8 mouse cellular contexts compared by ENCODE assay signal in the genomic region with DNA sequence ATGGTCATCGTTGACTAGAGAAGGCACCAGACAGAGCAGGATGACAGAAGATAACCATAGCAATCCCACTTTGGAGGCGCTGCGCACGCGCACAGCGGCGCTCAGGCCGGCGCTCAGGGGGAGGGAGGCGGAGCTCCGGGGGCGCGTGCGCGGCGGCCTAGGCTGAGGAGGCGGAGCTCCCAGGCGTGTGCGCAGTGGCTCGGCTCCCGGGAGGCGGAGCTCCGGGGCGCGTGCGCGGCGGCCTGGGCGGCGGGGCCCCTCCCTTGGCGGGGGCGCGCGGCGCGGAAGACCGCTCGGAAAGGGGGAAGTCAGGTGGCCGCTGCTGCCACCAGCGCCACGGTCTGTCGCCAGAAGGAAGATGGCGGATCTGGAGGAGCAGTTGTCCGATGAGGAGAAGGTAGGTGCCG. TPM values are rescaled to one million over a fixed set of nuclear protein-coding genes. Genes with fewer than 3 reads are reported as not detected.
DNase-seq lines count a peak whose midpoint lies in the region; ATAC-seq and TF ChIP-seq lines count a peak whose summit lies in the region.

No protein-coding gene starts in this region.

- H3K4me1 ChIP-seq in hindbrain, postnatal 0 days (ENCODE audit: insufficient read depth, low read length) = no peaks in the 10 kb centered on the region

- no peak for TF ChIP-seq CTCF in hindbrain, postnatal 0 days (IDR thresholded peaks at IDR 0.05; ENCODE audit: low read depth)
- TF ChIP-seq CTCF in left cerebral cortex, adult 2 months (IDR thresholded peaks at IDR 0.05) = no peak

- WGBS in hindbrain, postnatal 0 days = 3% methylated on average over 28 of the region's 45 CpGs

- no peaks in the 10 kb centered on the region for H3K9me3 ChIP-seq in hindbrain, postnatal 0 days (ENCODE audit: low read length)

- peak; percentile 98 for DNase-seq in T-cell, adult 2 months (ENCODE audit: low spot score)
- peak; percentile 91 to 96 for DNase-seq in cerebellum, postnatal 36 days
- DNase-seq in gastrocnemius, adult 18-20 months (ENCODE audit: low spot score) = peak; percentile 94
- DNase-seq in hindbrain, postnatal 0 days (ENCODE audit: low spot score) = peak; percentile 99
- peak; percentile 97 for DNase-seq in left cerebral cortex, adult 2 months (ENCODE audit: extremely low spot score in 1 of 2, low spot score in 2 of 2)
- DNase-seq in right cerebral cortex, adult 2 months (ENCODE audit: low spot score in 2 of 2) = peak; percentile 90 to 91
- peak; percentile 94 for DNase-seq in urinary bladder, postnatal 14 days (ENCODE audit: low spot score)

- peak overlapping the region; percentile 90 for H3K4me3 ChIP-seq in hindbrain, postnatal 0 days (ENCODE audit: low read length)
- H3K4me3 ChIP-seq in left cerebral cortex, adult 2 months = peak overlapping the region; percentile 94

- H3K9ac ChIP-seq in hindbrain, postnatal 0 days (replicated peaks; ENCODE audit: low read length) = peak overlapping the region; percentile 92

- H3K4me2 ChIP-seq in hindbrain, postnatal 0 days (ENCODE audit: low read depth, low read length) = peak overlapping the region; percentile 46

- peak; percentile 98 for ATAC-seq in hindbrain, postnatal 0 days
- ATAC-seq in megakaryocyte, adult 5-6 weeks (ENCODE audit: poor library complexity, severe bottlenecking) = peak; percentile 82

- H3K36me3 ChIP-seq in hindbrain, postnatal 0 days (ENCODE audit: insufficient read depth, low read length) = no peaks in the 10 kb centered on the region

- H3K27me3 ChIP-seq in hindbrain, postnatal 0 days (ENCODE audit: insufficient read depth, low read length) = no peaks in the 10 kb centered on the region

- intact Hi-C loops in left cerebral cortex, adult 2 months (cut with DNase I) = loop anchor here (2.0 kb wide), 1 partner anchor 58 kb away; no protein-coding TSS in a partner anchor

- peak overlapping the region; percentile 97 for H3K27ac ChIP-seq in hindbrain, postnatal 0 days
- peak overlapping the region; percentile 97 for H3K27ac ChIP-seq in left cerebral cortex, adult 2 months

RNA-seq across cellular contexts. Expression of gene Capza2, which starts 0.7 kb away (rescaled TPM):
- total RNA-seq in gastrocnemius, adult 18-20 months (2021) = 100 to 1,000 TPM; 293 to 320 TPM
- total RNA-seq in hindbrain, postnatal 0 days (2014; rRNA removed) = 102 and 115 TPM in 2 replicates
- polyA plus RNA-seq in hindbrain, postnatal 0 days (2015; fragmentation: Nextera tagmentation; extraction: Ambion mirVana) = 241 and 256 TPM in 2 replicates
- 100 to 1,000 TPM; 208 to 223 TPM for total RNA-seq in left cerebral cortex, adult 2 months (2021)
- total RNA-seq in megakaryocyte, adult 5-6 weeks (2015) = 490 and 593 TPM in 2 replicates
- total RNA-seq in megakaryocyte, adult 5-6 weeks (2017) = 665 and 673 TPM in 2 replicates

RNA-seq across cellular contexts. Expression of gene St7, which starts 56.0 kb away (rescaled TPM):
- total RNA-seq in gastrocnemius, adult 18-20 months (2021) = 10 to 100 TPM; 12.5 to 14.2 TPM
- 67.4 and 71.7 TPM in 2 replicates for total RNA-seq in hindbrain, postnatal 0 days (2014; rRNA removed)
- 35.8 and 36.8 TPM in 2 replicates for polyA plus RNA-seq in hindbrain, postnatal 0 days (2015; fragmentation: Nextera tagmentation; extraction: Ambion mirVana)
- total RNA-seq in left cerebral cortex, adult 2 months (2021) = 10 to 100 TPM; 35.1 to 42.4 TPM
- total RNA-seq in megakaryocyte, adult 5-6 weeks (2015) = 6.9 and 8.5 TPM in 2 replicates
- 10.6 and 14.0 TPM in 2 replicates for total RNA-seq in megakaryocyte, adult 5-6 weeks (2017)

Comparison
In these comparisons a context has a peak if more than half of its experiments do, and no peak if none do; other contexts are left out.
1. Peak in every context shown above with its lines: DNase-seq, ATAC-seq, H3K4me3 ChIP-seq and H3K27ac ChIP-seq.